Mouse (Mus musculus): Measurements from ENCODE around the gene Gm20518. TPM values are rescaled to one million over a fixed set of nuclear protein-coding genes. Genes with fewer than 3 reads are reported as not detected.

Gm20518 gene
- 1 to 10 TPM; 1.3 to 2.2 TPM for total RNA-seq (2021)

- intact Hi-C loops (cut with DNase I): no loop called here
- peak; percentile 96 to 98 for DNase-seq (ENCODE audit: low spot score in 2 of 2)
Observed at GRCm38 (mm10) chr16:17891567-17891959, at the start of gene Gm20518. TSS of gene Gm20518 (minus strand) at chr16:17891671.

GRCm38 (mm10) chr16:17939255-17939751, 47.8 kb upstream of the Gm20518 start:
- intact Hi-C loops (cut with DNase I): no loop called here
- no peak for DNase-seq (ENCODE audit: low spot score in 2 of 2)

DNA sequence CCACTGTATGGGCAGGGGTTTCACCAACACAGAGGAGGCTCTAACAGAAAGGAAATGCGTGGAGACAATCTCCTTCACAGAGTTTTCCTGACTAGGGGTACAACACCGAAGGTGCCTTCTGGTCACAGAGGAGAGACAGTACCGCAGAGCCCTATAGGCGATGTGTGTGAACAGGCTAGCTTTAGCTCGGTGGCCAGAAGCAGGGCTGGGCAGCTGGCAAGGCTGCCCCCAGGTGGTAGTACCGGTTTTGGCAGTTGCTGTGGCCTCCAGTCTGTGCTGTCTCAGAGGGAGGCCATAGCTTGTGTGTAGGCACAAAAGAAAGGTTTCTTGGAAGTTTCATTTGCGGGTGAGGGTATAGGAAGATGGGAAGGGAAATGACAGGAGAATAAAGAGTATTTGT, 47.4 kb upstream of the Gm20518 start:
- intact Hi-C loops (cut with DNase I): no loop called here
- peak in 1 of 2 experiments; percentile 40 for DNase-seq (ENCODE audit: low spot score in 2 of 2)

DNA sequence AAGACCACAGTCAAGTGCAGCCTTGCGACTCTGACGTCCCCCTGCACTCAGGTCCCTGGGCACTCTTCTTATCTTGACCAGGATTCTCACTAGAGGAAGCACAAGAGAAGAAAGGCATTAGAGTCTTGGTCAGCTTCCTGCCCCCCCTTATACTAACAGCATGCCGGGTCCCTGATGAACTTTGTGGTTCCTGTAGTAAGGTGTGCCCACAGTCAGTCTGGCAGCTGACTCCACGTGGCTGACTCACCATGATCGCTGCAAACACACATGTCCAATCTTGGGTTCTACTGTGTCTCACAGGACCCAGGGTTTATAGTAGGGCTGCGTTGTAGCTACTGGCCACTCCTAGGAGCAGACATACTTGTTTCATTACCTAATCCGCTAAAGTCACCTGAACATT, 46.7 kb upstream of the Gm20518 start:
- intact Hi-C loops (cut with DNase I): no loop called here
- DNase-seq (ENCODE audit: low spot score in 2 of 2): no peak

- intact Hi-C loops (cut with DNase I): no loop called here
- DNase-seq (ENCODE audit: low spot score in 2 of 2): no peak
Observed at GRCm38 (mm10) chr16:17936776-17937175, 45.3 kb upstream of the Gm20518 start.

- intact Hi-C loops (cut with DNase I): no loop called here
Observed at GRCm38 (mm10) chr16:17934445-17934910, 43.0 kb upstream of the Gm20518 start.

GRCm38 (mm10) chr16:17933594-17934444, 42.3 kb upstream of the Gm20518 start:
- intact Hi-C loops (cut with DNase I): no loop called here
- DNase-seq (ENCODE audit: low spot score in 2 of 2): no peak

More at GRCm38 (mm10) chr16:17934445-17934910, 43.0 kb upstream of the Gm20518 start:
- no peak for DNase-seq (ENCODE audit: low spot score in 2 of 2)

DNA sequence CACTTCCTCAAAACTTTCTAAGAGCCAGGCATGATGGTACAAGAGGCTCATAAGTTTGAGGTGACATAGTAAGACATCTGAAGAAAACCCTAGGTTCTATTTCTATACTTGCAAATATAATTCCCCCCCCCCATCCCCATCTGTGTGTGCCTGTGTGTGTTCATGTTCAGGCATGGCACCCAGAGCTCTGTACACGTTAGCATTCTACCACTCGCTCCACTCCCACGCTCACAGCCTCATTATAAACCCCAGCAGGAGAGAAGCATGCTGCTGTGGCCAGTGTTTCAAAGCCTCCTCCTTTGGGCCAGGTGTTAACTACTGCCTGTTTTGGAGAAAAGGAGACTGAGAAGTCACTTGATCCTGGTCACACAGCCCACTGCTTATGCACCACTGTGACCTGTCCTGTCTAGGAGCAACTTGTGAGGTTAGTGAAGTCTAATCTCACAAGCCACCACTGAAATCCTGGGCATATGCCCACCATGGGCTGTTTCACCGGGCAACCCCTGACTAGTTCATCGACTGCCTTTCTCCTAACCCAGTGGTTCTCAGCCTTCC, 40.5 kb upstream of the Gm20518 start:
- intact Hi-C loops (cut with DNase I): no loop called here
- DNase-seq (ENCODE audit: low spot score in 2 of 2): no peak

GRCm38 (mm10) chr16:17929631-17930030, 38.2 kb upstream of the Gm20518 start:
- no peak for DNase-seq (ENCODE audit: low spot score in 2 of 2)
- intact Hi-C loops (cut with DNase I): loop anchor here (5.0 to 10.0 kb wide), 2 partner anchors 58 to 295 kb away; no protein-coding TSS in a partner anchor

GRCm38 (mm10) chr16:17929211-17929610, 37.7 kb upstream of the Gm20518 start:
- DNase-seq (ENCODE audit: low spot score in 2 of 2): no peak
- intact Hi-C loops (cut with DNase I): loop anchor here (5.0 to 10.0 kb wide), 2 partner anchors 58 to 296 kb away; no protein-coding TSS in a partner anchor

- intact Hi-C loops (cut with DNase I): loop anchor here (5.0 to 10.0 kb wide), 2 partner anchors 59 to 296 kb away; no protein-coding TSS in a partner anchor
- peak; percentile 32 to 55 for DNase-seq (ENCODE audit: low spot score in 2 of 2)
Observed at GRCm38 (mm10) chr16:17928627-17929104, 37.2 kb upstream of the Gm20518 start.

DNA sequence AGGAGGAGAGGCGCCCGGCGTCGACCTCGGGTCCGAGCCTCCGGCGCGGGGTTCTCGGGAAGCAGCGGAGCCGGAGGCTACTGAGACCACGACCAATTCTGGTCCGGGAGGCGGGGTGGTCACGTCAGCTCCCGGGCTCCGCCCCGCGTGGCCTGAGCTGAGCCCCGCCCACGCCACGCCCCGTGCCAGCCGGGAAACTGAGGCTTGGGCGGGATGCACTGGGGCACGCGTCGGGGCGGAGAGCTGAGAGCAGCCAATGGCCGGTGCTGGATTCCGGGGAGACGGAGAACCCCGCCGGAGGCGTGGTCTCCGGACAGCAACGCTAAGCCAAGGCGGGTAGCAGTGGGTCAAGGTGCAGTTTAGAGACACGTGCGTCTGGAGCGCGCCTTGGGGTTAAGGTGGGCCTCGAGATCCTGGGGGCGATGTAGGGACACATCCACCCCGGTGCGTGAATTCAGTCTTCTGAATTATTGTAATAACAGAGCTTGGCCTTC, 36.7 kb upstream of the Gm20518 start, which contains the start of gene Slc25a1:
Gene Slc25a1, minus strand, starts transcription at position 133 of the 494 bp plus-strand sequence.
- intact Hi-C loops (cut with DNase I): loop anchor here (5.0 to 10.0 kb wide), 2 partner anchors 59 to 297 kb away; no protein-coding TSS in a partner anchor
- peak; percentile 85 to 87 for DNase-seq (ENCODE audit: low spot score in 2 of 2)

- intact Hi-C loops (cut with DNase I): loop anchor here (5.0 to 10.0 kb wide), 2 partner anchors 60 to 297 kb away; no protein-coding TSS in a partner anchor
- DNase-seq (ENCODE audit: low spot score in 2 of 2): peak; percentile 37 to 49
Observed at GRCm38 (mm10) chr16:17927351-17928082, 36.0 kb upstream of the Gm20518 start.

- DNase-seq (ENCODE audit: low spot score in 2 of 2): no peak
- intact Hi-C loops (cut with DNase I): loop anchor here (5.0 to 10.0 kb wide), 2 partner anchors 125 to 303 kb away; no protein-coding TSS in a partner anchor
Observed at GRCm38 (mm10) chr16:17922163-17922538, 30.7 kb upstream of the Gm20518 start.

GRCm38 (mm10) chr16:17921325-17922162, 30.1 kb upstream of the Gm20518 start:
- DNase-seq (ENCODE audit: low spot score in 2 of 2): peak; percentile 95 to 96
- intact Hi-C loops (cut with DNase I): loop anchor here (5.0 to 10.0 kb wide), 2 partner anchors 126 to 303 kb away; no protein-coding TSS in a partner anchor

GRCm38 (mm10) chr16:17920586-17920985, 29.1 kb upstream of the Gm20518 start:
- intact Hi-C loops (cut with DNase I): loop anchor here (5.0 to 10.0 kb wide), 2 partner anchors 127 to 304 kb away; no protein-coding TSS in a partner anchor
- no peak for DNase-seq (ENCODE audit: low spot score in 2 of 2)

GRCm38 (mm10) chr16:17914307-17915249, 23.1 kb upstream of the Gm20518 start, which contains the start of gene Gsc2:
TSS of gene Gsc2 (minus strand) at chr16:17915059.
- intact Hi-C loops (cut with DNase I): loop anchor here (5.0 kb wide), 2 partner anchors 73 to 123 kb away; no protein-coding TSS in a partner anchor
- peak in 1 of 2 experiments; percentile 23 for DNase-seq (ENCODE audit: low spot score in 2 of 2)

Measured in left cerebral cortex, postnatal 36 days (tissue).